Mouse (Mus musculus) liver, adult 2 months (tissue): ENCODE measurements around the gene Itsn1. TPM values are rescaled to one million over a fixed set of nuclear protein-coding genes. Genes with fewer than 3 reads are reported as not detected.

Experiments used
- DNase-seq: peaks from one replicate; pipeline ENCODE4 v3.0.0-alpha.2; 2011; ENCODE audit warnings: low read depth, low spot score; ENCODE audit errors: extremely low read depth
- H3K27ac ChIP-seq: fragments of 200-500 bp; replicated peaks from 2 replicates; pipeline ENCODE4 v1.5.1; 2012; ENCODE audit warnings: low read depth, mild to moderate bottlenecking, control low read depth, inconsistent platforms, low read length; ENCODE audit not compliant: insufficient read depth
- H3K27me3 ChIP-seq: fragments of 200-500 bp; 2 replicates; pipeline ENCODE4 v1.6.1; 2012; ENCODE audit warnings: mild to moderate bottlenecking, moderate library complexity, low read length, inconsistent platforms; ENCODE audit not compliant: control insufficient read depth, insufficient read depth
- H3K36me3 ChIP-seq: fragments of 200-500 bp; 2 replicates; pipeline ENCODE4 v1.6.1; 2012; ENCODE audit warnings: low read length, inconsistent platforms; ENCODE audit not compliant: control insufficient read depth, insufficient read depth
- H3K4me1 ChIP-seq: fragments of 200-500 bp; 2 replicates; pipeline ENCODE4 v1.6.1; 2011; ENCODE audit warnings: low read length; ENCODE audit not compliant: control insufficient read depth, insufficient read depth
- H3K4me3 ChIP-seq: fragments of 200-500 bp; 2 replicates; pipeline ENCODE4 v1.5.1; 2011; ENCODE audit warnings: low read depth, mild to moderate bottlenecking, control low read depth, low read length, moderate library complexity; ENCODE audit not compliant: insufficient read depth
- H3K79me2 ChIP-seq: fragments of 200-500 bp; 2 replicates; pipeline ENCODE4 v1.6.1; 2012; ENCODE audit warnings: inconsistent platforms, mild to moderate bottlenecking, low read length, moderate library complexity; ENCODE audit not compliant: control insufficient read depth, insufficient read depth
- H3K9ac ChIP-seq: fragments of 200-500 bp; 2 replicates; pipeline ENCODE4 v1.6.1; 2012; ENCODE audit warnings: low read depth, mild to moderate bottlenecking, control low read depth, inconsistent platforms, low read length
- CTCF ChIP-seq: fragments of 200-500 bp; IDR thresholded peaks from 2 replicates; pipeline ENCODE4 v1.5.1; 2011; ENCODE audit warnings: low read depth, low read length, control low read depth
- POLR2A ChIP-seq: fragments of 200-500 bp; IDR thresholded peaks from 2 replicates; pipeline ENCODE4 v1.6.1; 2011; ENCODE audit warnings: low read length, control low read depth; ENCODE audit not compliant: insufficient read depth; ENCODE audit errors: extremely low read depth
- WGBS: fragments of 180-500 bp; shearing (Covaris S2); methylation state at CpG from one replicate; pipeline ENCODE4 v1.1.7; 2018; 5-methylcytosine and 5-hydroxymethylcytosine counted together
- polyA plus RNA-seq: library from polyadenylated mRNA; depleted of rRNA; stranded (reverse); fragments of >200 nt; gene quantifications from 2 replicates; pipeline ENCODE4 v1.2.3, GENCODE M21; 2012
- total RNA-seq: library from RNA; depleted of rRNA; stranded (reverse); fragments of >200 nt; gene quantifications from 2 replicates; pipeline ENCODE4 v1.2.3, GENCODE M21; 2014

The Itsn1 gene
- total and polyA plus RNA-seq, 2 experiments, result 13.6 to 16.3 TPM

DNA sequence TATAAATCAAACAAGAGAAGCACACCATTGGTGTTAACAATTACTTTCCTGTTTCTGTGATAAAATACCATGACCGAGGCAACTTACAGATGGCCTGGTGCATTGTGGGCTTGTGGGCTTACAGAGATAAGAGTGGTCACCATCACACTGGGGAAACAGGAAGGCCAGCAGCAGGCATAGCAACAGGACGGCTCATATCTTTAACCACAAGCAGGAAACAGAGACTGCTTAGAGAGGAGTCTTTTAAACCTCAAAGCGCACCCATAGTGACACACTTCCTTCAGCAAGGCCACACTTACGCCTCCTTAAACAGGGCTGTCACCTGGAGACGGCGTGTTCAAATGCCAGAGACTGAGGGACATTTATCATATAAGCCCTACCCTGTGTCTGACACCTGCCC, 60.6 kb downstream of the Itsn1 start:
- WGBS, result 73% methylated on average over 6 of the region's 6 CpGs
- Histone ChIP-seq H3K36me3 (no peaks in the 10 kb centered on the region), H3K9ac (no peak overlapping the region), H3K4me1 (peaks cover 30% of the 10 kb centered on the region), H3K27me3 (no peaks in the 10 kb centered on the region), H3K79me2 (peaks cover 2% of the 10 kb centered on the region; the same call in 1 of the 2 replicates), H3K27ac (peak overlapping the region; percentile 37), H3K4me3 (no peak overlapping the region)
- DNase-seq, result no peak
- TF ChIP-seq POLR2A (no peak), CTCF (no peak)

DNA sequence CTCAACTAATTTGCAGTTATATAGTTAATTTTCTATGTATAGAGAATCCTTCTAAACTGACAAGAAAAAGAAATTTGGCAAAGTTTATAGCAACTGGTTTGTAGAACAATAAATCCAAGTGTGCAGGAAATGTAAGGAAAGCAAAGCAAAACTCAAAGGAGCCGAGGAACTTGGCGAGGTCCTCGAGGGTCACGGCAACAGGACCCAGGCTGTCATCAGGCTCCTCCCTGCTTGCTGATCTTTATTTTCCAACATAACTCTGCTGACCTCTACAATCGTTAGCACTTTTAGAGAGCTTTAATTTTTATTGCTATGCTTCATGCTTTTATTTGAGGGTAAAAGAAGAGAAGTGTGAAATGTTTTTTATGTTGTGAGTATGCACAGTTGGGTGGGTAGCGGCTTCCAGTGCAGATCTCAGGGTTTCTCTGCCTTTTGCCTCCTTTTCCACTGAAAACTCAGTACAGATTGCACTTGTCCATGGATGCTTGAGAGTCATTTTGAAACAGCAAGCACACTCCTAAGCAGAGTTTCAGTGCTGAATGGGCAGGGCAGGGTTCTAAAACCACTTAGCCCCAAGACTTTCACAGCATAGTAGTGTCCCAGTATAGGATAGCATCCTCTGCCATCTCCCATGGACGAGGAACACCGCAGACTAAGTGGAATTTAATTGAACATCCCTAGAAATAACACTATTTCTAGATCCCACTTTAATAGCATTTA, 63.6 kb downstream of the Itsn1 start:
- Histone ChIP-seq H3K4me3 (no peak overlapping the region), H3K27me3 (no peaks in the 10 kb centered on the region), H3K36me3 (no peaks in the 10 kb centered on the region), H3K27ac (peak overlapping the region; percentile 33), H3K9ac (no peak overlapping the region), H3K4me1 (peaks cover 16% of the 10 kb centered on the region), H3K79me2 (peaks cover 13% of the 10 kb centered on the region)
- WGBS, result 74% methylated on average over 8 of the region's 8 CpGs
- no peak for DNase-seq
- TF ChIP-seq CTCF, result no peak
- TF ChIP-seq POLR2A, result no peak

DNA sequence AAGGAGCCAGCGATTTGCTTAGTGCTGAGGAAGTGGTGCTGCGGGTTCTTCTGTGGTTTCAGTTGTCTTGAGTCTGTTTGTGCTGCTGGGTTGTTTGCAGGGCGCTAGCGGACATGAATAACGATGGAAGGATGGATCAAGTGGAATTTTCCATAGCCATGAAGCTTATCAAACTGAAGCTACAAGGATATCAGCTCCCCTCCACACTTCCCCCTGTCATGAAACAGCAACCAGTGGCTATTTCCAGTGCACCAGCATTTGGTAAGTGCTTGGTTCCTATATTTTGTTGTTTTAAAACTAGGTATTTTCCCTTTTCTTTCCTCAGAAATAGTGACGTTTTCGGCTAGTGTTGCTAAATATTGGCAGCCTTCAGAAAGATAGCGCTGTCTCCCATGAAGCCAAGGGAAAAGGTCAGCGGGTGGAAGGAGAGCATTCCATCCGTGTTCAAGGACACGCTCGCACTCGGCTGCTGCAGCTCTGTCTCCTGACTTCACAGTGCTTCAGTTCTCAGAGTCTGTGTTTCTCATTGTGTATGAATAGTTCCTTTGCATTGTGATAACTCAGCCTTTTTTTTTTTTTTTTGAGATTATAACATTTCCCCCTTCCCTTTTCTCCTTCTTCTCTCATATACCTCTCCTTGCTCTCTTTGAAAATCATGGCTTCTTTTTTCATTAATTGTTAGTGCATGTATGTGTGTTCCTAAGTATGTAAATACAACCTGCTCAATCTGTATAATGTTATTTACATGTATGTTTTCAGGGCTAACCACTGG, 64.6 kb downstream of the Itsn1 start:
- Histone ChIP-seq H3K79me2 (peaks cover 13% of the 10 kb centered on the region), H3K27ac (peak overlapping the region; percentile 47), H3K4me3 (no peak overlapping the region), H3K36me3 (no peaks in the 10 kb centered on the region), H3K27me3 (no peaks in the 10 kb centered on the region), H3K9ac (no peak overlapping the region), H3K4me1 (peaks cover 16% of the 10 kb centered on the region)
- 21% methylated on average over 13 of the region's 13 CpGs for WGBS
- DNase-seq, result peak; percentile 77
- no peak for TF ChIP-seq POLR2A
- TF ChIP-seq CTCF, result no peak

DNA sequence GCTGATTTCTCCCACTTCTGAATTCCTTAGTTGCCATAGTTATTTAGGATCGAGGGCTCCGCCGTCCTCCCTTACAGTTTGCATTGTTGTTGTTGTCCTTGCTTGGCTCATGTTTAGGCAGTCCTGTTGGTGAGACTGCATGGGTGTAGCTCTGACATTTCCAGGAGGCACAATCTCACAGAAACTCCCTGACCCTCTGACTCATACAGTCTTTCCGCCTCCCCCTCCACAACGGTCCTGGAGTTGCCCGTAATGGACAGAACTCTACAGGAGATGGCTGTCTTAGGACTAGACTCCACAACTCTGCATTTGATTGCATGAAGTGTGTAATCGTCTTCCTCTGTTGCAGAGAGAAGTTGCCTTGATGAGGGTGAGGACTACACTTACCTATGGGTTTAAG, 65.2 kb downstream of the Itsn1 start:
- H3K4me3 ChIP-seq, result no peak overlapping the region
- no peaks in the 10 kb centered on the region for H3K27me3 ChIP-seq
- TF ChIP-seq CTCF (no peak), POLR2A (no peak)
- H3K4me1 ChIP-seq, result peaks cover 16% of the 10 kb centered on the region
- no peaks in the 10 kb centered on the region for H3K36me3 ChIP-seq
- peak overlapping the region; percentile 37; the same call in 1 of the 2 replicates for H3K27ac ChIP-seq
- WGBS, result 78% methylated on average over 7 of the region's 7 CpGs
- no peak overlapping the region for H3K9ac ChIP-seq
- H3K79me2 ChIP-seq, result peaks cover 13% of the 10 kb centered on the region
- DNase-seq, result no peak

DNA sequence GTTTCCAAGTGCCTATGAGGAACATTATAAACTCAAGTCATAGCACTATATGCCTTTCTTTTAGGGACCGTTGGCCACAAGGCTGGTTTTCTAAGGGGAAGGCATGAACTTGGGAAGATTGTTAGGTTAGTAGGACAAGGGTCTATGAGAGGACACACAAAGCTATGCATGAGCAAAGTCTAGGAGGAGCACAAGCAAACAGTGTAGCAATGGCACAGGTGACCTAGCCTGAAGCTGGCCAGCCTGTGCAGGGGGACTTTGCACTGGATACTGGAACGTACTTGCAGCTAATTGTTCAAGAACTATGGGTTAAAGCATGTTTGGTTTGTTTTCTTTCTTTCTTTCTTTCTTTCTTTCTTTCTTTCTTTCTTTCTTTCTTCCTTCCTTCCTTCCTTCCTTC, 66.0 kb downstream of the Itsn1 start:
- peak; percentile 98 for DNase-seq
- WGBS, result 22% methylated on average over 2 of the region's 2 CpGs

DNA sequence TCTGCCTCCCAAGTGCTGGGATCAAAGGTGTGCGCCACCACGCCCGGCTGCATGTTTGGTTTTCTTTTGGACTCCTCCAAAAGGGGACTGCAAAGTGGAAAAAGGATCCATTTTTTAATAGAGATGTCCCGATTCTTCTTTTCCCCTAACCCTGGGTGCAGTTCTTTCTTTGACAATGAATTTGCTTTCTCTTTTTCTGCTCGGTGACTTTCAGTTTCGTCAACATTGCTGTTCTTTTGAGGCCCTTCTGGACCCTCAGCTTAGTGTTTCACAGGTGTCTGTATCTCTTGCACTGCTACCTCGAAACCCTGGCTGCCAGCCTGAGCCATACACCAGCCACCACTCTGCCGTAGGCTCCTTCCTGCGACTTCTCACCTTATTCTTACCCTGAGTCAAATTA, 66.5 kb downstream of the Itsn1 start:
- Histone ChIP-seq H3K4me3 (no peak overlapping the region), H3K27me3 (no peaks in the 10 kb centered on the region), H3K79me2 (peaks cover 10% of the 10 kb centered on the region), H3K36me3 (no peaks in the 10 kb centered on the region), H3K4me1 (peaks cover 16% of the 10 kb centered on the region), H3K27ac (no peak overlapping the region), H3K9ac (no peak overlapping the region)
- 84% methylated on average over 9 of the region's 9 CpGs for WGBS
- no peak for TF ChIP-seq POLR2A
- TF ChIP-seq CTCF, result no peak
- DNase-seq, result no peak

More for the DNA sequence above, 66.0 kb downstream of the Itsn1 start:
- peak overlapping the region; percentile 15; the same call in 1 of the 2 replicates for H3K27ac ChIP-seq
- H3K27me3 ChIP-seq, result no peaks in the 10 kb centered on the region
- no peak for TF ChIP-seq CTCF
- TF ChIP-seq POLR2A, result no peak
- peaks cover 11% of the 10 kb centered on the region for H3K79me2 ChIP-seq
- no peak overlapping the region for H3K4me3 ChIP-seq
- H3K36me3 ChIP-seq, result no peaks in the 10 kb centered on the region
- peaks cover 16% of the 10 kb centered on the region for H3K4me1 ChIP-seq
- H3K9ac ChIP-seq, result no peak overlapping the region
